Mouse (Mus musculus): ENCODE measurements around the gene Dnaaf2. TPM values are rescaled to one million over a fixed set of nuclear protein-coding genes. Genes with fewer than 3 reads are reported as not detected.
"Not testable (repeated sequence)": the region's sequence is repeated elsewhere in the genome, so short reads cannot be mapped to it uniquely, and the experiment has no call there.

Dnaaf2 gene
- polyA plus RNA-seq, 1 experiment from 2014 or later: 7.4 TPM

DNA sequence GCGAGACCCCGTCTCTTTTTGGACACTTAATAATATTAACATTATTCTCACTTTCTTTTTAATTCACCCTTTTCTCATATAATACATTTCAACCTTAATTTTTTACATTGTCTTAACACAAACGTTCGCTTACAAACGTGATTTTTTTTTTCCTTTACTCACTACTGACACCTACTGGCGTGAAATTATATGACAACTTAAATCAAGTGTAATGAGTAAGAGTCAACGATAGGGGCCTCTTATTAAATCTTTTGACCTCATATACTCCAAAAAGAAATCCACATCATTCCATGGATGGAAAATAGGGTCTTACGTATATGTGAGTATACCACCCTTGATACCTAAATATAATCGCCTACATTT, 38.7 kb downstream of the Dnaaf2 start:
- WGBS: 5% methylated on average over 9 of the region's 9 CpGs
- no peaks in the 10 kb centered on the region for H3K27me3 ChIP-seq (ENCODE audit: insufficient read depth, low read length)
- TF ChIP-seq CTCF (IDR thresholded peaks at IDR 0.05; ENCODE audit: low read depth): peak; percentile 92
- peak overlapping the region; percentile 11; the same call in 1 of the 2 replicates for H3K4me2 ChIP-seq (ENCODE audit: low read length)
- 0 out of 2 replicates have a peak overlapping the region, but pooled peaks have one; percentile 1 for H3K4me3 ChIP-seq (replicated peaks; ENCODE audit: low read depth, low read length)
- H3K4me1 ChIP-seq (replicated peaks; ENCODE audit: insufficient read depth, low read length): peaks cover 4% of the 10 kb centered on the region; the same call in 1 of the 2 replicates
- ATAC-seq (replicated peaks; ENCODE audit: low FRiP score, low read depth) (no peak; the same call in 1 of the 2 replicates), DNase-seq (ENCODE audit: low spot score) (peak; percentile 78)
- H3K9me3 ChIP-seq (replicated peaks; ENCODE audit: low read length): no peaks in the 10 kb centered on the region
- peaks cover 12% of the 10 kb centered on the region for H3K36me3 ChIP-seq (ENCODE audit: insufficient read depth, low read length)
- no peak overlapping the region for H3K27ac ChIP-seq
- no peak overlapping the region for H3K9ac ChIP-seq (ENCODE audit: low read depth, low read length)

DNA sequence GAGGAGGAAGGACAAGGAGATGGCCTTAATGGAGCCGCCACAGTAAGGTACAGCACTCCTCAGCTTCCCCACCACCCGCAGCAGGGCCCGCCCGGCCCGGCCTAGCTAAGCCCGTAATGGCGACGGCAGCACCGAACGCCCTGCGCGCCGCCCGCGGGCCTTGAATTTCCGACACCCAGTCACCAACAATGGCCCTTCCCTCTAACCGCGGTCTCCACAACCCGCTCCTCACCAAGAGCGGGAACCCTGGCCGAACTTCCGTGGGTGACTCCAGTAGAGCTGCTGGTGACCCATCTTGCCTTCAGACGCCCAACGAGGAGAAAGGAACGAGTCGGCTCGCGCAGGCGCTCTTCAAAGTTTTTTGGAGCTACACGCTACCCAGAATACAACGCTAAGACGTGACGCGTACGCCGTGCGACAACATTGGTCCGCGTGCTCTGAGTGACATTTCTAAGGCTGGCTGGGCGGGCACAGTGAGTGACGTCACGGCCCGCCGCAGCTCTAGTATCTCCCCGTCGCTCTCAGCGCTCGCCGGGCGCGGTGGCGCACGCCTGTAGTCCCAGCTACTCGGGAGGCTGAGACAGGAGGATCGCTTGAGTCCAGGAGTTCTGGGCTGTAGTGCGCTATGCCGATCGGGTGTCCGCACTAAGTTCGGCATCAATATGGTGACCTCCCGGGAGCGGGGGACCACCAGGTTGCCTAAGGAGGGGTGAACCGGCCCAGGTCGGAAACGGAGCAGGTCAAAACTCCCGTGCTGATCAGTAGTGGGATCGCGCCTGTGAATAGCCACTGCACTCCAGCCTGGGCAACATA, 39.3 kb downstream of the Dnaaf2 start, which contains the start of gene Rps29:
TSS of gene Rps29 (minus strand) at position 422 of the 813 bp plus-strand sequence.
- peak within 1 kb of the TSS; percentile 72 for H3K4me3 ChIP-seq (replicated peaks; ENCODE audit: low read depth, low read length)
- ATAC-seq (replicated peaks; ENCODE audit: low FRiP score, low read depth): peak; percentile 99
- WGBS: under 1% methylated on average over 54 of the region's 68 CpGs
- peak within 1 kb of the TSS; percentile 54 for H3K4me2 ChIP-seq (ENCODE audit: low read length)
- not testable (repeated sequence) for H3K4me1 ChIP-seq (replicated peaks; ENCODE audit: insufficient read depth, low read length); H3K9me3 ChIP-seq (replicated peaks; ENCODE audit: low read length); H3K27me3 ChIP-seq (ENCODE audit: insufficient read depth, low read length)
- peak; percentile 99 for DNase-seq (ENCODE audit: low spot score)
- H3K36me3 ChIP-seq (ENCODE audit: insufficient read depth, low read length): peaks cover 12% of the 10 kb centered on the region
- peak within 1 kb of the TSS; percentile 87 for H3K9ac ChIP-seq (ENCODE audit: low read depth, low read length)
- peak within 1 kb of the TSS; percentile 97 for H3K27ac ChIP-seq

DNA sequence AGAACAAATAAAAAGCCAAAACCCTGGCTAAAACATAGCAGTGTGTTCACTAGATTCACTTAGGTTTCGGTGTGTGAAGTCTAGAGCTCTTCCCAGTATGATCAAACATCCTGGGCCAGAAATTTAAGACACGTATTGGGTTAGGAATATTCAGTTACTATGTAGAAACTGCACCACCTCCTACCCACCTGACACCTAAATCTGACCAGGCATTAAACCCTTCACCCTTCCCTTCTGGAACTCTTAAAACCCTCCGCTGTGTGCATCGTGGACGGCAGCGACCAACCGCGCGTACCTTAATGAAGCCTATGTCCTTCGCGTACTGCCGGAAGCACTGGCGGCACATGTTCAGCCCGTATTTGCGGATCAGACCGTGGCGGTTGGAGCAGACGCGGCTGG, 39.9 kb downstream of the Dnaaf2 start:
- H3K9ac ChIP-seq (ENCODE audit: low read depth, low read length): peak overlapping the region; percentile 87
- WGBS: under 1% methylated on average over 19 of the region's 19 CpGs
- no peak for TF ChIP-seq CTCF (IDR thresholded peaks at IDR 0.05; ENCODE audit: low read depth)
- DNase-seq (ENCODE audit: low spot score): peak; percentile 64
- peak overlapping the region; percentile 97 for H3K27ac ChIP-seq
- H3K4me1 ChIP-seq (replicated peaks; ENCODE audit: insufficient read depth, low read length): peaks cover 4% of the 10 kb centered on the region; the same call in 1 of the 2 replicates
- H3K36me3 ChIP-seq (ENCODE audit: insufficient read depth, low read length): peaks cover 12% of the 10 kb centered on the region
- H3K27me3 ChIP-seq (ENCODE audit: insufficient read depth, low read length): no peaks in the 10 kb centered on the region
- ATAC-seq (replicated peaks; ENCODE audit: low FRiP score, low read depth): no peak
- H3K4me3 ChIP-seq (replicated peaks; ENCODE audit: low read depth, low read length): peak overlapping the region; percentile 72
- no peaks in the 10 kb centered on the region for H3K9me3 ChIP-seq (replicated peaks; ENCODE audit: low read length)
- peak overlapping the region; percentile 54 for H3K4me2 ChIP-seq (ENCODE audit: low read length)

DNA sequence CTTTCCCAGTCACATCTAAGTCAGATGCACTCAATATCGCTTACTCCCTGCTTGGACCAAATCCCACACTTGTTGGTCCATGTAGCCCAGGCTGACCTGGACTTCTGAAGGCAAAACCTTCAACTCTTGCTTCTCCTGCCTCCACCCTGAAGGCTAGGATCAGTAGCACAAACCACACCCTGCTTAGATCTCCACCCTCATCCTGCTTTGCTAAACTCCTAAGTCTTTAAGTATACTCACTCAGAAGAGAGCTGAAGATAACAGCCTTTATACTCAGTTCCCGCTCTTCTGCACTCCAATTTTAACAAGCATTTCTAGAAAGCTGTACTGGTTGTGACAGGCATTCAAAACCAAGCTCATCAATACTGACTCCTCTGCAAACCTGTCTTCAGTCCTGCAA, 41.1 kb downstream of the Dnaaf2 start:
- no peak for DNase-seq (ENCODE audit: low spot score)
- H3K27ac ChIP-seq: no peak overlapping the region
- no peak for TF ChIP-seq CTCF (IDR thresholded peaks at IDR 0.05; ENCODE audit: low read depth)
- H3K4me1 ChIP-seq (replicated peaks; ENCODE audit: insufficient read depth, low read length): peaks cover 4% of the 10 kb centered on the region; the same call in 1 of the 2 replicates
- H3K4me2 ChIP-seq (ENCODE audit: low read length): no peak overlapping the region
- ATAC-seq (replicated peaks; ENCODE audit: low FRiP score, low read depth): no peak
- WGBS: 92% methylated on average over 2 of the region's 2 CpGs
- peaks cover 12% of the 10 kb centered on the region for H3K36me3 ChIP-seq (ENCODE audit: insufficient read depth, low read length)
- no peak overlapping the region for H3K9ac ChIP-seq (ENCODE audit: low read depth, low read length)
- H3K4me3 ChIP-seq (replicated peaks; ENCODE audit: low read depth, low read length): no peak overlapping the region
- H3K9me3 ChIP-seq (replicated peaks; ENCODE audit: low read length): no peaks in the 10 kb centered on the region
- H3K27me3 ChIP-seq (ENCODE audit: insufficient read depth, low read length): no peaks in the 10 kb centered on the region

DNA sequence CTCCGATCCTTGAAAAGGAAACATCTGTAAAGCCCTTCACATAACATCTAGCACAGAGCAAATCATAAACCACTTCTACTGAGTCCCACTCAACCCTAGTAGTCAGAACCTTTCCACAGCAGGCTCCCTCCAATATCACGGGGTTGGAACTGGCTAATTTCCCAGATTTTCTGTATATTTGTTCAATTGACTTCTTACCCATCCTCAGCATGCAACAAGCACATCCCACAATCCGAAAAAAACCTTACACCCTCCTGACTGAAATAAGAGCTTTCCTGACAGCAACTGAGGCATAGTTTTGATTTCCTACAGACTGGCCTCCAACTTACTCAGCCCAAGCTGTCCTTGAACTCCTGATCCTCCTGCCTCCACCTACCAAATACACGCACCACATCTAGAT, 41.8 kb downstream of the Dnaaf2 start:
- Histone ChIP-seq H3K9me3 (replicated peaks; ENCODE audit: low read length) (no peaks in the 10 kb centered on the region), H3K4me1 (replicated peaks; ENCODE audit: insufficient read depth, low read length) (peaks cover 4% of the 10 kb centered on the region; the same call in 1 of the 2 replicates), H3K36me3 (ENCODE audit: insufficient read depth, low read length) (peaks cover 12% of the 10 kb centered on the region), H3K27ac (no peak overlapping the region), H3K9ac (ENCODE audit: low read depth, low read length) (no peak overlapping the region), H3K4me2 (ENCODE audit: low read length) (no peak overlapping the region), H3K27me3 (ENCODE audit: insufficient read depth, low read length) (no peaks in the 10 kb centered on the region), H3K4me3 (replicated peaks; ENCODE audit: low read depth, low read length) (no peak overlapping the region)
- no peak for DNase-seq (ENCODE audit: low spot score)
- TF ChIP-seq CTCF (IDR thresholded peaks at IDR 0.05; ENCODE audit: low read depth): no peak
- ATAC-seq (replicated peaks; ENCODE audit: low FRiP score, low read depth): no peak
- WGBS: 90% methylated on average over 4 of the region's 4 CpGs

DNA sequence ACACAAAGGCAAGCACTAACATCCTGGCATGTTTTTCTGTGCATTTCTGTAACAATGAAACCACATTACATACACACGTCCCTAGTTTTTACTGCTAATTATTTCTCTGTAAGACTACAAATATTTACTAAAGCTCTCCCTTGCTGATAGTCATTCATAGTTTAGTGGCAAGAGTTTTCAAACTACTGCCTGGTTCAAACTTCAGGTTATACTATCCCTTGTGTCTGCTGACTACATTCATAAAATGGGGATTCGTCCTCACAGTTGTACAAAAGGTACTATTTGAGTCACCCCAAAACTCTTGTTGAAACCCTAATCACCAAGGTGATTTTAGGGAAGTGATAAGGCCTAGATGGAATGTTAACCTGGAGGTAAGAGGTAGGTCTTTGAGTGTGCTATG, 42.3 kb downstream of the Dnaaf2 start:
- H3K27me3 ChIP-seq (ENCODE audit: insufficient read depth, low read length): no peaks in the 10 kb centered on the region
- DNase-seq (ENCODE audit: low spot score): no peak
- no peaks in the 10 kb centered on the region for H3K9me3 ChIP-seq (replicated peaks; ENCODE audit: low read length)
- ATAC-seq (replicated peaks; ENCODE audit: low FRiP score, low read depth): no peak
- no peak overlapping the region for H3K4me2 ChIP-seq (ENCODE audit: low read length)
- H3K36me3 ChIP-seq (ENCODE audit: insufficient read depth, low read length): peaks cover 12% of the 10 kb centered on the region
- no peak for TF ChIP-seq CTCF (IDR thresholded peaks at IDR 0.05; ENCODE audit: low read depth)
- H3K27ac ChIP-seq: no peak overlapping the region
- no peak overlapping the region for H3K4me3 ChIP-seq (replicated peaks; ENCODE audit: low read depth, low read length)
- H3K4me1 ChIP-seq (replicated peaks; ENCODE audit: insufficient read depth, low read length): peaks cover 4% of the 10 kb centered on the region; the same call in 1 of the 2 replicates
- no peak overlapping the region for H3K9ac ChIP-seq (ENCODE audit: low read depth, low read length)
- 81% methylated on average over 2 of the region's 2 CpGs for WGBS
